Mouse (Mus musculus): ENCODE data around the gene Qpctl.

GRCm38 (mm10) chr7:19097217-19097616, 51.9 kb downstream of the Qpctl start:
- TF ChIP-seq CTCF (conservative IDR thresholded peaks at IDR 0.05; ENCODE audit: low read length): no peak
- no peak for TF ChIP-seq NANOG (IDR thresholded peaks at IDR 0.05; ENCODE audit: borderline replicate concordance, low read length)
